Mouse (Mus musculus) spleen, adult 2 months (tissue): ENCODE measurements around the gene Dlgap3.

Experiments
- CTCF ChIP-seq: fragments of 200-500 bp; IDR thresholded peaks from 2 replicates; pipeline ENCODE4 v1.5.1; 2011; ENCODE audit warnings: mild to moderate bottlenecking, inconsistent platforms; ENCODE audit not compliant: insufficient read depth, insufficient read length, insufficient replicate concordance; ENCODE audit errors: extremely low read depth
- POLR2A ChIP-seq: fragments of 200-500 bp; IDR thresholded peaks from 2 replicates; pipeline ENCODE4 v1.6.1; 2011; ENCODE audit warnings: low read depth, low read length, inconsistent platforms

GRCm38 (mm10) chr4:127180450-127180840 is 11.4 kb downstream of the Dlgap3 start:
- TF ChIP-seq POLR2A = no peak
- TF ChIP-seq CTCF = no peak
